Mouse (Mus musculus) erythroblast, embryonic 14.5 days (primary cell): ENCODE results near the gene Itga10.
"Not testable (repeated sequence)": the region's sequence is repeated elsewhere in the genome, so short reads cannot be mapped to it uniquely, and the experiment has no call there.

Source experiments
- GATA1 ChIP-seq: IDR thresholded peaks from 2 replicates; pipeline ENCODE4 v1.6.1; 2012; ENCODE audit warnings: low read length, inconsistent platforms, mixed read lengths
- TAL1 ChIP-seq: IDR thresholded peaks from 3 replicates; pipeline ENCODE4 v1.6.1; 2012; ENCODE audit warnings: low read length, inconsistent platforms, mixed read lengths

GRCm38 (mm10) chr3:96665732-96666363 is 20.5 kb downstream of the Itga10 start:
- not testable (repeated sequence) for TF ChIP-seq GATA1, TAL1
